Mouse (Mus musculus) layer of hippocampus, postnatal 10 days (tissue): ENCODE data around the gene Tmem140. TPM values are rescaled to one million over a fixed set of nuclear protein-coding genes. Genes with fewer than 3 reads are reported as not detected.
A peak's percentile ranks its signal among the peaks of the same experiment; 100 is the strongest.

Experiments used
- DNase-seq, 2 experiments: peaks; one replicate each; pipeline ENCODE4 v3.0.0; 2021; ENCODE audit warnings: low spot score in 2 of 2
- total RNA-seq, 2 experiments: library from RNA; stranded (reverse); gene quantifications; 2 replicates each; pipeline ENCODE4 v1.2.3; 2021

The Tmem140 gene
- total RNA-seq, 2 experiments from 2014 or later = 1.1 to 1.8 TPM

DNA sequence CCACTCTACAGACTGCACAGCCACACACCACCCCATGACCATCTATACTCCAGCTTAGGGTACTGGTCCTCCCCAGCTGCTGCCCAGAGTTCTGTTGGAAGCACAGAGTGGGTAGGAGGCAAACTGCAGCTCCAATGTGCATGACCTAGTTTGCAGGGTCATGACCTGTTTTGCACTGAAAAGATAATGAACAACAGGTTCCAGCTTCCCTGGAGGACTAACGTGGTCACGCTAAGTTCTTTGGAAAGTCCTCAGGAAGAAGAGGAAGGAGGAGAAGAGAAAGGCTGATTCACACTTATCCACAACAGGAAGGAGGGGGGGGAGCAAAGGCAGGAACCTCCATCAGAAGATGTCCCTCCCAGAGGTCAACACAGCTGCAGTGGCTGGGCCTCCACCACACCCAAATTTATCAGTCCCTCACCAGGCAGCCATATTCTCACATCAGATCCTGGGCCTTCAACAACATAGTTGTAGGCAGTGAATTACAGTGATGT lies 44.2 kb downstream of the Tmem140 start:
- no peak for DNase-seq

DNA sequence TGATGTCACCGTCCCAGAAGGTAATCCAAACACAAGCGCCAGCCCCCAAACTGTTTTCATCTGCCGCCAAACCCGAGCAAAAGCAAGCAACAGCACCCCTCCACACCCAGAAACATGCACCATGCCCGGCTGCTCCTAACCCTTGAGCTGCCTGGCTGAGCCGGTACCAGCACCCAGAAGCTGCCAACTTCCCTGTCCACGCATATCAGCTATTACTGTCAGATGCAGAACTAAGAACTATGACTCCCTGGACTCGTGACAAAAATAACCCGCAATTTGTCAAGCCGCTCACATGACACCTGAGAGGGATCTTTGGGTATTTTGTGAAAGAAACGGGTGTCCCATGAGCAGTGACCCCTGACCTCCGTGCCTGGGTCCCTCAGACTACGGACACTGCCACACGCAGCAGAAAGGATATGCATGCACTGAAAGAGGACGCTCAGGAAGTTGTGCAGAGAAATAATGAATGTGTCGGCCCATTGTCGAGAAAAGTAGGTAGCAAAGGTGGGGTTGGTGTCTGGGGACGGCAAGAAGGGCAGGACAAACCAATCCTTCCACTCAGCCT lies 44.8 kb downstream of the Tmem140 start:
- DNase-seq = no peak

DNA sequence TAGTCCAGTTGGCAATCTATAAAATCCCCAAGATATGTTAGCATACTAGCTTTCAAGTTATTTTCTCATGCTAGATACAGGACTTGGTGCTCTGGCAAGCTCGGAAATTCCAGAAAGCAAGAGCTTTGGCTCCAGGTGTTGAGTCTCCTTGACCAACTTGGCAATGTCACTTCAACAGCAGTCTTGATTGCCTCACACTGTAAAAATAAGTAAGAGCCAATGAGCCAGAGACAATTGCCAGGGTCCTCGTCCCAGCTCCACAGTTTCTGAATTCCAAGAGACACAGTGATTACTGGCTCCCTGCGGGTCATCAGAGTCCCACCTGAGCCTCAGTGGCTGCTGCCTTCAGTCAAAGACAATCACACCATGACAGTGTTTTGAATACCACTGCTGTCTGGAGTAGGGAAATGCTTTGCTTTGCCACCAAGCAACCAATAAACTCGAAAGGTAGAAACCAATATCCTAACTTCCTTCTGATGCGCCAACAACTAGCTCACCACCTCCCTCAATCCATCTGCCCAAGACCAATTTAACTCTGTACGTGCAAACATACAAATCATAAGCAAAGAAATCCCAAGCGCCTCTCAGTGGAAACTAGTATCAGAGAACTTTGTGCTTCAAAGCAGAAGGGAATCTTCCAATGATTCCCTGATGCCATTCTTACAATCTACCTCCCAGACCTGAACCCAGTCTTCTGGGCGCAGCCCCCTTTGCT lies 46.8 kb downstream of the Tmem140 start:
- DNase-seq = no peak

- peak; percentile 93 to 96 for DNase-seq
Measured at GRCm38 (mm10) chr6:34910371-34911219, 47.6 kb downstream of the Tmem140 start, which contains the start of gene Wdr91. Gene Wdr91, minus strand, starts transcription at chr6:34910876.

- DNase-seq = no peak
Measured at GRCm38 (mm10) chr6:34913341-34914040, 50.5 kb downstream of the Tmem140 start.

GRCm38 (mm10) chr6:34914462-34914861 lies 51.5 kb downstream of the Tmem140 start:
- DNase-seq = no peak

DNA sequence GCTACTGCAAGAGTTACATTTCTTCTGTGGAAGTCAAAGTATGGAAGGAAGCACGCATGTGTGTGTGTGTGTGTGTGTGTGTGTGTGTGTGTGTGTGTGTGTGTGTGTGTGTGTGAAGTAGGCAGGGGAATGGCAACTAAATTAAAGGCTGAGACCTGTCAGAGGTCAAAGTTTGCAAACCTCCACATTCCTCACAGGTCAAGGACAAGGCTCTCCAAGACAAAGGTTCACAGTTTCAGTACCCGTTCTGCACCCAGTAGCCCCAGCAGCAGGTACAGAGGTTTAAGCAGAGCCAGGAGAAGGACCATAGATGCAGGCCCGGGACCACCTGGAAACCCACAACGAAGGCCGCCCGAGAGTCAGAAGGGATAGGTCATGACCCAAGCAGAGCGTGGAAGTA lies 56.2 kb downstream of the Tmem140 start:
- no peak for DNase-seq

- no peak for DNase-seq
Measured at GRCm38 (mm10) chr6:34919956-34920355, 57.0 kb downstream of the Tmem140 start, which contains the start of gene Stra8. Gene Stra8, plus strand, starts transcription at chr6:34920163.

DNA sequence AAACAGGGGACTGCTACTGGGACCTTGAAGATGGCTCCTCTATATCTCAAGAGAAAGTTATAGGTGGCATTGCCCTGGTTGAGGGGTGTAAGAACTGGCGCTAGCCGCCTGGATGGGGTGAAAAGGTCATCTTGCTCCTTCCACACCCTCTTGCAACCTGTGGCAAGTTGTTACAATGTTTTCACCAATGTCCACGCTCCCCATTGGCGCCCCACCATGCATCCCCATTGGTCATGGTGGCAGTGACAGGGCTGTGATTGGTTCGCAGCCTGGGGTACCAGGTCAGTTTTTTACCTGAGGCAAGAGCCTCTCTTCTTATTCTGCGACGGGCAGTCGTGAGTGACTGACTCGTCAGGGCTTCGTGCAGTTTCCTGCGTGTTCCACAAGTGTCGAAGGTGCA lies 57.7 kb downstream of the Tmem140 start:
- DNase-seq = no peak

DNA sequence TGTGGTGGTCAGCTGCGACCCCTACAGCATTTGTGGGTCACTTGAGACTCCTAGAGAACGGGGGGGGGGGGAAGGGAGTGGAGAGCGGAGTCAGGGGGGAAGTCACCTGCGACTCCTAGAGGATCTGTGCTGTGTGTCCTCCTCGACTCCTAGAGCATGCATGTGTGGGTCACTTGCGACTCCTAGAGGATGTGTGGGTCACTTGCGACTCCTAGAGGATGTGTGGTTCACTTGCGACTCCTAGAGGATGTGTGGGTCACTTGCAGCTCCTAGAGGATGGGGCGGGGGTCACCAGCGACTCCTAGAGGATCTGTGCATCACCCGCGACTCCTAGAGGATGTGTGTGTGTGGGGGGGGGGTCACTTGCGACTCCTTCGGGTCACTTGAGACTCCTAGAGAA lies 59.0 kb downstream of the Tmem140 start:
- DNase-seq = peak in 1 of 2 experiments; percentile 22

Other genes with a start within 250 kb of the Tmem140 start
- 10 to 100 TPM; 19.2 to 21.2 TPM for gene Agbl3, start 82.7 kb upstream of the Tmem140 start, total RNA-seq
- gene Cyren, start 14.9 kb downstream of the Tmem140 start, total RNA-seq = 1 to 10 TPM; 5.4 TPM
- gene Wdr91, start 47.7 kb downstream of the Tmem140 start, total RNA-seq = 10 to 100 TPM; 32.6 to 34.9 TPM
- gene Stra8, start 57.0 kb downstream of the Tmem140 start, total RNA-seq = not detected
- gene Slc23a4, start 125.3 kb downstream of the Tmem140 start, total RNA-seq = 1 to 10 TPM; 1.3 to 1.9 TPM